Mouse (Mus musculus): ENCODE data around the gene Prol1.
"Not testable (repeated sequence)": the region's sequence is repeated elsewhere in the genome, so short reads cannot be mapped to it uniquely, and the experiment has no call there.

Prol1 gene

GRCm38 (mm10) chr5:88317012-88317411, at the start of gene Prol1:
Gene Prol1, plus strand, starts transcription at chr5:88317312.
- DNase-seq: no peak

DNA sequence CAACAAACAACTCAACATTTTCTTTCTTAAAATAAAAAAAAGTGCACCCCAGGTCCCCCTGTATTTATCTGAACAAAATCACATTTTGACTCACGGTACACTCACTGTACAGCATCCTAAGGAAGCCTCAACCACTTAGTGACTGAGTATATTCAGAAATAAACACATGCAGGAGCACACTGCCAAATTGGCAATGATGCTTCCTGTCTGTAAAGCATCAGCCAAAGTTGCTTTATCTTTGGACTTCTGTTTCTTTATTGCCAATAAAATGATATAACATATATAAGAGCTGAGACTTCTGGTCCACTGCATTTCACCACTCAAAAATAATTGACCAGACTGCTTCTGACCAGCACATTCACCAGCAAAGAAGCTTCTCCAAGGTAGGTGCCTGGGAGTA, 48.5 kb upstream of the Prol1 start, which contains the start of gene Gm7714:
Gene Gm7714, plus strand, starts transcription at position 301 of the 400 bp plus-strand sequence.
- no peak for DNase-seq

- not testable (repeated sequence) for DNase-seq
Measured at GRCm38 (mm10) chr5:88311307-88311706, 5.8 kb upstream of the Prol1 start.

GRCm38 (mm10) chr5:88348533-88348932, 31.4 kb downstream of the Prol1 start:
- DNase-seq: not testable (repeated sequence)

DNA sequence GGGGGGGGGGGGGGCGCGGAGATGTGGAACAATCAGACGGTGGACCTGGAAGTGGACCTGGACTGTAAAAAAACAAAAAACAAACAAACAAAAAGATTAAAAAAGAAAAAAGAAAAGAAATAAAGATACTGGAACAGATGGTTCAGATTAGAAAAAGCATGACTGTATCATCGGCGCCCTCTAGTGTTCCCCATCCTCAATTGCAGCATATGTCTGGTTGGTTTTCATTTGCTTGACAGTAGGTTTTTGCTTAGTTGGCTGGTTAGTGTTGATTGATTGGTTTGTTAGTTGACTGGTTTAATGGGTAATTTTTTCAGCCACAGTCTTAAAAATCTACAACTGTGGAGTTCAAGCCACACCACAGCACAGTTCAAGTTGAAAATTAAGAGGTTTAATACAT, 47.7 kb downstream of the Prol1 start:
- peak; percentile 12 for DNase-seq

GRCm38 (mm10) chr5:88366886-88367285, 49.8 kb downstream of the Prol1 start:
- no peak for DNase-seq

- no peak for DNase-seq
Measured at GRCm38 (mm10) chr5:88370578-88371232, 53.6 kb downstream of the Prol1 start.

GRCm38 (mm10) chr5:88372563-88372962, 55.5 kb downstream of the Prol1 start:
- no peak for DNase-seq

DNA sequence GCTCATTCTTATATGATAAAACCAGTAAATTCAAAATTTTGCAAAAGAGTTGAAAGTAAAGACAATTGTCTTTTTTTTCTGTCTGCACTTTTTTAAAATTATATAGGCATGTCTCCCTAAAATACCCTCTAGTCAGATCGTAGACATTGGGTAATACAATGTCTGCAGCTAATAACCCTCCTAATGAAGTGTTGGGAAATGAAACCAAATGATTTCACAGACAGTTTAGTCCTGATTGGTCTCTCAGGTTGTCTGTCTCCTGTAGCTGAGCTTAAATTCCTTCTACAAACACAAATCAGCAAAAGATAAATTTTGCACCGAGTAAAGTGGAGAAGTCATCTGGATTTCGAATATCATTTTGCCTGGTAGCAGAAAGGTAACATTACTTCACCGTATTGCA, 58.7 kb downstream of the Prol1 start, which contains the start of gene Amtn:
Gene Amtn, plus strand, starts transcription at position 301 of the 400 bp plus-strand sequence.
- DNase-seq: no peak

All from cerebellum, adult 9-10 months (tissue).